Mouse (Mus musculus) common myeloid progenitor, adult 5-6 weeks (primary cell): ENCODE measurements around the gene Uap1l1. TPM values are rescaled to one million over a fixed set of nuclear protein-coding genes. Genes with fewer than 3 reads are reported as not detected.
"Not testable (repeated sequence)": the region's sequence is repeated elsewhere in the genome, so short reads cannot be mapped to it uniquely, and the experiment has no call there.

Source experiments
- ATAC-seq: replicated peaks from 2 replicates; pipeline ENCODE4 v1.8.0; 2016; ENCODE audit warnings: low read depth, mild to moderate bottlenecking, moderate TSS enrichment, inconsistent platforms; ENCODE audit not compliant: poor library complexity, severe bottlenecking
- total RNA-seq: library from RNA; stranded (forward); fragments of 200-1000, 187-1606 nt; gene quantifications from 2 replicates; pipeline ENCODE4 v1.2.3, GENCODE M21; 2017

Gene Uap1l1
- total RNA-seq, result 8.5 and 8.9 TPM in 2 replicates

DNA sequence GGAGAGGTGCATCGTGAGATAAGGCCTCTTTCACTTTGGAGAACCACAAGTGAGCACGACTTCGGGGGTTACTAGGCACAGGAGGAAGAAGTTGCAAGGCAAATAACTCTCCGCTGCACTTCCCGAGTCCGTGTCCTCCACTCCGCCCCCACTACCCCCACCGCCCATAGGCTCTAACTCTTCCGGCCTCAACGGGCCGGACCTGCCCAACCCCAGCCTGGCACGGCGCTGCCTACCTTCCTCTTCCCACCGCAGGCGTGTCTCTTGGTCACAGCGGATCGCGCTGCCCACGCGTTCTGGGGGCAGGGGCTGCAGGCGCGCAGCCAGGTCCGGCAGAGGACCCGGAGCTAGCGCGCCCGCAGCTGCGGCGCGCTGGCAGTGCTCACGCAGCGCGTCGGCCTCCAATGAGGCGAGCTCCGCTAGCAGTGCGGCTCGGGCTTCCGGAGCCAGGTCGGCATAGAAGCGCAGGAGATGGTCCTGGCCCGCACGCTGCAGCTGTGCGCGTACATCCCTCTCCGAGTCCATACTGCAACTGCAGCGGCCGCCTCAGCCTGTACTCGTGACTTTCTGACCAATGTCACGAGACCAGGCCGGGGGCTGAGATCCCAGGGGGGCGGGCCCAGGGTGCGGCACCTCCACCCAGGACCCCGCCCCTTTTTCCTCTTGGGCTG is at the start of gene Uap1l1:
Uap1l1 (minus strand) TSS at position 592 of the 671 bp plus-strand sequence.
- ATAC-seq, result peak; percentile 87

DNA sequence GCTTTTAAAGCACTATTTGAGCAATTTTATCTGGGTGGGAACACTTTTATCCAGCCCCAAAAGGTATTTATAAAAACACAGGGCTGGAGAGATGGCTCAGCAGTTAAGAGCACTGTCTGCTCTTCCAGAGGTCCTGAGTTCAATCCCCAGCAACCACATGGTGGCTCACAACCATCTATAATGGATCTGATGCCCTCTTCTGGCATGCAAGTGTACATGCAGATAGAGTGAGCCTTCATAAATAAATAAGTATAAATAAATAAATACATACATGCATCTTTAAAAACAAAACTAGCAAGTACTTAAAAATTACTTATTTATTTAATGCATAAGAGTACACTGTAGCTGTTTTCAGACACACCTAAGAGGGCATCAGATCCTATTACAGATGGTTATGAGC is 48.0 kb upstream of the Uap1l1 start:
- not testable (repeated sequence) for ATAC-seq

DNA sequence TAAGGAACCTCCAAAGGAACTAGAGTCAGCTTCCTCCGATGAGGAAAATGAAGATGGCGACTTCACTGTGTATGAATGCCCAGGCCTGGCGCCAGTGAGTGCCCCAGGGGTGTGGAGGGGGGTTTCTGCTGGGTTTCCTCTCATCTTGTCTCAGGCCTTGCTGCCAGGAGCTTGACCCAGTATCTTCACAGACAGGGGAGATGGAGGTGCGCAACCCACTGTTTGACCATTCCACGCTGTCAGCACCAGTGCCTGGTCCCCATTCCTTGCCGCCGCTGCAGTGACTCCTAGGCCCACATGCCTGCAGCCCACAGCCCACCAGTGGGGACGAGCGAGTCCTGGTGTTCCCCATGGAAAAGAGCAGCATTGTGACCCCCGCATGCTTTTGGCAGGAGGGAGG is 43.4 kb upstream of the Uap1l1 start:
- ATAC-seq, result no peak

DNA sequence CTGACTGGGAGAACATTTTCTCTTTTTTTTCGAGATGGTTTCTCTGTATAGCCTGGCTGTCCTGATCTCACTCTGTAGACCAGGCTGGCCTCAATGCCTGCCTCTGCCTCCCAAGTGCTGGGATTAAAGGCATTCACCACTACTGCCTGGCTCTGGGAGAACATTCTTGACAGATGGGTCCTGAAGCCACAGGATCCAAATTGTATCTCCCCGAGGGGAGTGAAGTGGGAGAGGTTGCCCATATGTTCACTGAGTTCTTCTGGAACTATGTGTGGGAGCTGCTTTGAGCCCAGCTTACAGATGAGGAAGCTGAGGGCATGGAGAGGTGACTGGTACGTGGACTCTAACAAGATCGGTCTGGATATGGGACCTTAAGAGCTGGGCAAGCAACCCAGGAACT is 38.5 kb upstream of the Uap1l1 start:
- no peak for ATAC-seq

DNA sequence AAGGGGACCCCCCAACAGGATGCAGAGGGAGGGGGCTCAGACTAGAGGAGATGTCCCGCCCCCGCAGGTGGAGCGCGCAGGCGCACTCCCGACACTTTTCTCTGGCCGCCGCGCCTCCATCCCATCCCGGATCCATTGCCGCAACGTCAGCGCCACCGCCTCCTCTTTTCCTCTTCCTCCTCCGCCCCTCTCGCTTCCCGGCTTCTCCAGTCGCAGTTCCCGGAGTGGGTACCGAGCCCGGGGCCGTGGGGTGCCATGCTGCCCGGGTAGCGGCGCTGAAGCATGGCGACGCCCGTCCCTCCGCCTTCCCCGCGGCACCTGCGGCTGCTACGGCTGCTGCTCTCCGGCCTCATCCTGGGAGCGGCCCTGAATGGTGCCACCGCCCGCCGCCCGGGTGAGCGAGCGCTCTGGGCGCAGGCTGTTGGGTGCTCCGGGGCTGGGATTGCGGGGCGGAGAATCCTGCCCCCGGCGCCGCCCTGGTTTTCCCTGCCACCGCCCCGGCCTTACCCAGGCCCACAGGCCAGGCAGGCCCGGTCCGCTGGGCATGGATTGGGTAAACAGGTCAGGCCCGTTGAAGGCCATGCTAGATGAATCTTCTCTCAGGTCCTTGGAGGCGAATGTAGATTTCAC is 37.6 kb upstream of the Uap1l1 start:
- no peak; the same call in 1 of the 2 replicates for ATAC-seq

DNA sequence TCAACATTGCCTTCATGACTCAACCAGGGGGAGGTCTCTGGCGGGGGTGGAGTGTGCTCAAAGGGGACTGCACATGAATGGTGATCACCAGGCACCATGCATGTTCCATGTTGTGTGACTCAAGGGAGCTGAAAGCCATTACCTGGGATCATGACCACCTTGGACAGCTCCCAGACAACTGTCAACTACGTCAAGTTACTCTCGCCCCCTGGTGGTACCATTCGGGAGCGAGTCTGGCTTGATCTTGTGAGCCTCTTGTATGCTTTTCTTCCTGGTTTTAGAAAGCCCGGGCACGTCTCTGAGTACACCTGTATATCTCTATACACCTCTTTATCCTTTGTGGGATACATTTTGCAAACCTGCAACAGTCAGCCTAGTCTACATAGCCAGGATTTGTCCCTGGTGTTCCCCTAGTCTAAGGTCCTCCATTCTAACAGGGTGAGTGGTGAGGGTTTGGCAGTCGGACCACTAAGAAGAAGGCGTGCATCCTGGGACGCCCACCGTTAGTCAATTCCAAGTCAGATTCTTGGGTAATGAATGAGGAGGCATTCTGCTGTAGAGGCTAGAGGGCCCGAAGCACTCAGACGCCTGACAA is 37.0 kb upstream of the Uap1l1 start:
- peak; percentile 75 for ATAC-seq

DNA sequence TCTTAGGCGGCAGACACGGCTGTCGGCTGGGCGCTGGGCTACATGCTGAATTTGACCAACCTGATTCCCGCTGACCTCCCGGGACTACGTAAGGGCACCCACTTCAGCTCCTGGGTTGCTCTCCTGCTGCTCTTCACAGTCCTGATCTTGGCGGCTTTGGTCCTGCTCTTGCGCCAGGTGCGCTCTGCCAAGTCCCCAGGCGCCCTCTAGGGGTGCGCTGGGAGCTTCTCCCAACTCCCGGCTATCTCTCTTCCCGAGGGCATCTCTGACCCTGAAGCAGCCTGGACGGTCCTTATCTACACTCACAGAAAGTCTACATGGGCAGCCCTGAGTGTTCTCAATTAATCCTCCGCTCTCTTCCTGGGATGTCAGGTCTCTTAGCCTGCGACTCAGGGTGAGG is 35.3 kb upstream of the Uap1l1 start:
- ATAC-seq, result 0 out of 2 replicates have a peak, but pooled peaks have one; percentile 27

DNA sequence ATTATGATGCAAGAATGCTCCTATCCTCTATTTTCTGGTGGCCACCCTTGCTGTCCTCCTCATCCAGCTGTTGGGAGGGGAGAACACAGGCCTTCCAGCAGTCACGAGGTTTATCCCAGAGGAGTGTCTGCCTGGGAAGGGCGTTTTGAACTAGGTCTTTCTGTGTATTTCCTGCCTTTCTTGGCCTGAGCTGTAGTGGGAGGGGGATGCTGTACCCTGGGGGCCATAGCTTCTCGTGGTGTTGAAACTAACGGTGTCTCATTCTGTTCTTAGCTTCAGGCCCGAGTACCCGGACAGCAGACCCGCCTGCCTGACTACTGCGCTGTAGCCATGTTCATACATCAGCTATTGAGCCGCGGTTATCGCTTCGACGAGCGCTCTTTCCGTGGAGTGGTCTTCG is 34.8 kb upstream of the Uap1l1 start:
- no peak for ATAC-seq

DNA sequence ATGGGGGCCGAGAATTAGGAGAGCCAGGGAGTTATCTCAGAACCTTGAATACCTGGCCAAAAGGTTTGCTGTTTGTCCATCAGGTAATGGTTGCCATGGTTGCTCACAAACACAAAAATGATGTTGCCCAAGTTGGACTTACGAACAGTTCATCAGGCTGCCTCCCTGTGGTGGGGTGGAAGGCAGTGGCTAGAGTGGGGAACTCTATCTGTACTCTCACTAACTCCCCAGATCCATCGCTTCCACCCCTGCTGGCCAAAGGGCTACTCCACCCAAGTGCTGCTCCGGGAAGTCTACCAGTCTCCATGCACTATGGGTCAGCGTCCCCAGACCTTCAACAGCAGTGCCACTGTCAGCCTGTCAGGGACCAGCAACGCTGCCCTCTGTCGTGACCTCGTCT is 33.6 kb upstream of the Uap1l1 start, which contains the start of gene Npdc1:
Npdc1 (plus strand) TSS at position 301 of the 400 bp plus-strand sequence.
- ATAC-seq, result no peak

DNA sequence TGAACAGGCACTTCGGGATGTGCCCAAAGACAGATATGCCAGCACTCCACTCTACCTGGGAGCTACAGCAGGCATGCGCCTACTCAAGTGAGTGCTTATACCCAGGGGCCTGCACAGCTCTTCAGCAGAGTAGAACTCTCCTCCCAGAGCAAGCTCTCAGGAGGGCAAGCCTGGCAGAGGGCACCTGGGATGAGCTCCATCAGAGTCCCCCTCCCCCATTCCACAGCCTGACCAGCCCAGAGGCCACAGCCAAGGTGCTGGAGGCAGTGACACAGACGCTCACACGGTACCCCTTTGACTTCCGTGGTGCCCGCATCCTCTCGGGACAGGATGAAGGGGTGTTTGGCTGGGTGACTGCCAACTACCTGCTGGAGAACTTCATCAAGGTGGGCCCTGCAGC is 32.6 kb upstream of the Uap1l1 start:
- no peak for ATAC-seq

DNA sequence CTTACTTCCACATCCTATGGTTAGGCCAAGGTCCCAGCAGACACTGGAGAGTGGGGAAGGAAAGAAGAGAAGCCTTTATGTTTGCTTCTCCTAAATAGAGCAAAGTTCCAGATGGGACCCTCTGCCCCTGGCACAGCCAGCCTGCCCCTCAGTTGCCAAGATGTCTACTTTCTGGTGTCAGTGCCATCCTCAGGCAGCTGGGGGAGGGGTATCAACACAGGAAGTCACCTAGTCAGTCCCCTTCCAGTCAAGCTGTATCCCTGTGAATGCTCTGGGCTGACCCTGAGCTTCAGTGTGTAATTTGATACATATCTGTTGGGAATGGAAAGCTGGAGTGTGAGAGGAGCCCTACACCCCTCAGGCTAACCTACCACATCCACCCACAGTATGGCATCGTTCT is 31.5 kb upstream of the Uap1l1 start:
- no peak for ATAC-seq

DNA sequence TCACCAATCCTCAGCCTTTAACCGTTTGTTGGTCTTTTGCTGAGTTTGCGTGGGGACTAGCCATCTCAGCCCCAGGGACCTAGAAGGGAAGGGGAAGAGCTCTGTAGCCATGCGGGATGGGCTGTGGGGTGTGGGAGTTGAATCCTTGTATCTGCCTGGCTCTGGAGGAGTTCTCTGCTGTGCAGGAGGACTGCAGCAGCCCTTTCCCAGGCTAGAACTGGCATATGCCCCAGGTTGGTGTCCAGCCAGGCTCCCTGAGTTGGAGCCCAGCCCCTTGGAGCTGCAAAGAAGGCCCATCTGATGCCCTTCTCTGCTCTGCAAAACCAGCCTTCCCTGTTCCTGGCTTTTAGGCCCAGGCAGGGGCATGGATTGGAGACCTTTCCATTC is 31.1 kb upstream of the Uap1l1 start:
- ATAC-seq, result no peak

DNA sequence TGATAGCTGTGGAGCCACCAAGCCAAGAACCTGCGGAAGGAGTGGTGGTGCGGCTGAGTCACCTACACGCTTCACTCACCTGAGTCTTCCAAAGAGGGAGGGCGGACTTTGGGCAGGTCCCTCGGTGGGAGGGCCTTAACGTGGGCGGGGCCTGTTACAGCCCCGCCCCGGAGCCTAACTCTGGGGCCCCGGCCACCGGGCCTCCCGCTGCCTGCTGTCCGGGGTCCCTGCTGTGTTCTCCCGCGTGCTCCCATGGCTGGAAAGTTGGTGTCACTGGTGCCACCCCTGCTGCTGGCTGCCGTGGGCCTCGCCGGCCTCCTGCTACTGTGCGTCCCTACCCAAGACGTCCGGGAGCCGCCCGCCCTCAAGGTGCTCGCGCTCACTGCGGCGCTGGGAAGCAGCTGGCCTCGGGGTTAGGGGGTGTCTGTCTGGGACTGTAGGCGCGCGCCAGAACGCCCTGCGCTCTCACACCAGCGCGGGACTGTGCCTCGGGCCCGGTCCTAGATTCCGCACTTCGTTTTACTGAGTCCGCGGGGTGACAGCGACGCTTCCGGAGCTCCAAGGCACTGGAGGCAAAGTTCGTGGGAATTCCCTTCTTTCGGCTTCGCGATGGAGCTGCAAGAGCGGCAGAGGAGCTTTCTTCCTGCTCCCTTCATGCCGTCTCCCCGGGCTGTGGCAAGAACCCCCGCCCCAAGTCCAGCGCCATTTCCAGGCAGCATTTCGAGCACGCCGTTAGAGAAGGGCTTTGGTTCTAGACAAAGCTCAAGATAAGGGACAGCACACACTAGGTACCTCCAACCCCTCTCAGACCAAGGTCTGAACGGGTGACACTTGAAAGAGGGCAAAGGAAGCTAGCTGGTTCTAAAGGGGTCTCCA is 30.5 kb upstream of the Uap1l1 start, which contains the start of gene Entpd2:
Entpd2 (plus strand) TSS at position 154 of the 876 bp plus-strand sequence.
- ATAC-seq, result peak; percentile 15; the same call in 1 of the 2 replicates

DNA sequence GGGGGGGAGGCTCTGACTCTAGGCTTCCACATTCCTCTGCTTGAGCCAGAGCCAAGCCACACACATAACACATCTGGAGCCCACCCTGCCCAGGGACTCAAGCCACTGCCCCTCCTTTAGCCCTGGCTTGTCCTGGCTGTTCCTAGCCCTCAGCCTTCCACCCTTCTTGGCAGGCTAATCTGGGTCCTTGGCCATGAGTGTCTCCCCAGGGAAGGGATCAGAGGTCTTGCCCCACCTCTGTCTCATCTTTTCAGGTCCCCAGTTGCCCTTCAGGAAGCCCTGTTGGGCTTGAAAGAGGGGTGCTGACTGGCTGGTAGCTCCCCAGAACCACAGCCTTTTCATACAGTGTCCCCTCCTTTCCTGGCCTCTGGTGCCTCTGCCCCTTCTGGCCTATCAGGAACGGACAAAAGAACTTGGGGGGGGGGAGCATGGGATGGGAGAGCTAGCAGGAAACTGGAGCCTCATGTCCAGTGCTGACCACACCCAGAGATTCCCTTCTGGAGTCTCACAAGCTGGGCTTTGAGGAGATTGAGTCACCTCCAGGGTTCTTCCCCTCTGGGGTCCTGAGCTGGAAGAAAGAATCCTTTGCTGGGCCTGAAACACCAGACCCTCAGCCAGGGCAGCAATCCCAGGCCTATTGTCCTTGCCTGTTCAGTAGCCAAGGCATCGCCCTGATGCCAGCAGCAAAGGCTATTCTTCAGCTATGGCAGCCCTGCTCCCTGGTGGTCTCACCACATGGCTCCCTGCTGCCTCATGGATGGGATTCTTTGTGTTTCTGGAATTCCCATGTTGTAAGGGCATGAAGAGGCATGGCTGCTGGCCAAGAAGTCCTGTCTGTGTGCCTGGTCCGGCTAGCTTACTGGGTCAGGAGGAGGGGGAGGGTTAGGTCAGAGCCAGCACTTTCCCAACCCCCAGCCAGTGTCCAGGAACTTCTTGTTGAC is 29.1 kb upstream of the Uap1l1 start:
- ATAC-seq, result no peak

DNA sequence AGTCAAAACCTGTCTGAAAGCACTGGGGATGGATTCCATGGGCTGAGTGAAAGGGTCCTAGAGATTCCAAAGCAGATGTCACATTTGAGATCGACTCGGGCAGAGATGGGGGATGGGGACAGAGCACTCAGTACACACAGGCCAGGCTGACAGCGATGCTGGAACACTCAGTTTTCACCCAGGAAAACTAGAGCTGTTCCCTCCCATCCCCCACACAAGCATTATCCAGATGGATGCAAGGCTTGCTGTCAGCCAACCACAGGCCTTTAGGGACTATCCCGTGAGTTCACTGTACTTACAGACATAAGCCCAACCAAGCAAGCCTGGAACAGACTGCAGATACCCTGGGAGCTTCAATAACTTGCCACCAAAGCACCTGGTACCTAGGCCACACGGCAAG is 25.8 kb upstream of the Uap1l1 start:
- ATAC-seq, result no peak

DNA sequence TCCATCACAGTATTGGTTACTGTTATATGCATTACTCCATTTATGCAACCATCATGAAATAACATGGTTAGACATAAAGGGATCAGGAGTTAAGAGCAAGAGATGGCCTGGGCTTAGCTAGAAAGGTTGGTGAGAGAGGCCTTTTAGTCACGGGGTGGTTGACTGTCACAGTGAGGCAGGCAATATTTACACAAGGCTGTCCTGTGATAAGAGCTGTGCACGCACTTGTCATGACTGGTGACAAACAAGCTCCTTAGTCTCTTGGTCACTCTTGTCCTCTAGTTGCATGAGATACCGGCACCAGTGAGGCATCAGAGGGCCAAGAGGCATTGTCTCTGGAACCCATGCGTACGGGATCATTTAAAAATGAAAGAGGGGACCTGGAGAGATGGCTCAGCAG is 19.0 kb upstream of the Uap1l1 start:
- no peak for ATAC-seq

DNA sequence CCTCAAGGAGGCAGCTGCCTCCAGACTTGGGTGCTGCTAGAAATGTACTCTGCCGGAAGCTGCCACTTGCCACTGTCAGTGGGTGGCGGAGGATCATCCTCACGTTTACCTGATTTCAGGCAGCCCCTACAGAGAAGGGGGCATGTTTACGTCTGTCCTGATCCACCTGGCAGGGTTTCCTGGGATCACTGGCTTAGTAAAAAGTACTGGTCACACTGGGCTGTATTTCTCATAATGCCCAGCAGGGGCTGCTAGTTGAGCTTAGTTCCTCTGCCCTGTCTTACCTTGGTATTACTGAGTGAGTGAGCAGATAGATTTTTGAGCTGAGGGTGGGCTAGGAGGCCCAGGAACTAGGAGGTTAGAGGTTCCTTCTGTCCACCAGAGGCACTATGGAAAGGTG is 11.1 kb upstream of the Uap1l1 start:
- ATAC-seq, result peak; percentile 57

DNA sequence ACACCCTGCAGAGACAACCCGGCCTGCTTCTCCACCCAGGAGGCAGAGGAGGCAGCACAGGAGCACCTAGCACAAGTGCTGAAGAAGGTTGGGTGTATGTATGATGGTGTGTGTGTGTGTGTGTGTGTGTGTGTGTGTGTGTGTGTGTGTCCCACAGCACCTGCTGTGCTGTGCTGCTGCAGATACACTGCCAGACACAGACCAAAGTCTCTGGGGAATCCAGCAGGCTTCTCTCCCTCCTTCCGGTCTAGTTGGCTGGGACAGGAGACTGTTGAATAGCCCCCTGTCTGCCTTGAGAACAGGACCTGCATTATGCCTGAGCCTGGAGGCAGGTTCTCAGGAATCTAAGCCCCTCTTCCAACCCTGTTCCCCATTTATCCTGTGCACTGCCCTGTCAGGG is 7.9 kb upstream of the Uap1l1 start:
- no peak for ATAC-seq

DNA sequence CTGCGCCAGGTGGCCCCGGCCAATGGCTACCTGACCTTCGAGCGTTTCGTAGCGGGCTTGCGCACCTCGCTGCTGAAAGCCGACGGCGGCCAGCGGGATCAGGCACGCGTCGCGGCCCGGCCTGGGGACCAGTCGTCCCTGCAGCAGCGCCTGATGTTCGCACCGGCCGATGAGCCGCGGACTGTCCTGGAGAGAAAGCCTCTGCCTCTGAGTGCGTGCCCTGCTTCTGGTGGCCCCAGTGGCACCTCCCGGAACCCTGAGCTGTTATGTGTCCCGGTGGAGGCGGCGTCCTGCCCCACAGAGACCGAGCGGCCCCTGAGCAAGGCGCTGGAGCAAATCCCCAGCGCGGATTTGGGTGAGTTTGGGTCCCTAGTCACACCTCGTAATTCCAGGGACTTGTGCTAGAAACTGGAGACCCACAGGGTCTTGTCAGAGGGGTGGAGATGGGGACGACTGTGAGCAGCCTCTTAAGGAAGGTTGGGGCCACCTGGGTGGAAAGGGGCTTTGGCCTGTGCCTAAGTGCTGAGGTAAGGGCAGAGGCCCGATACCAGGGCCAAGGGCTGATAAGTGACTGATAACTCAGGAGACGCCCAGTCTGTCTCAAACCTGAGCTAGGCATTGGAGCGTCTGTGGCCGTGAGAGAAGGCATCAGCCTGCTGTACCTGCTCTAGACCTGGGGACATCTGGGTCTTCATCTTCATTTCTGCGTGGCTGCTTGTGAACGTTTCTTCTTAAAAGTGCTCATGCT is 7.3 kb upstream of the Uap1l1 start:
- no peak for ATAC-seq
